Mouse (Mus musculus) forebrain, embryonic 12.5 days (tissue): Measurements from ENCODE around the gene Cacna2d3. TPM values are rescaled to one million over a fixed set of nuclear protein-coding genes. Genes with fewer than 3 reads are reported as not detected.

ENCODE experiments used
- ATAC-seq: fragments of 200-750 bp; cut with Nextera tagmentation; 2 replicates; pipeline ENCODE4 v1.8.0; 2017; ENCODE audit warnings: moderate TSS enrichment; ENCODE audit not compliant: low FRiP score
- H3K27ac ChIP-seq: fragments of 300-500 bp; sonication (generic); 2 replicates; pipeline ENCODE4 v1.5.1; 2016; ENCODE audit warnings: mild to moderate bottlenecking
- H3K27me3 ChIP-seq: fragments of 300-500 bp; sonication (generic); 2 replicates; pipeline ENCODE4 v1.6.1; 2016; ENCODE audit warnings: mild to moderate bottlenecking
- H3K36me3 ChIP-seq: fragments of 300-500 bp; sonication (generic); replicated peaks from 2 replicates; pipeline ENCODE4 v1.6.1; 2016; ENCODE audit warnings: mild to moderate bottlenecking
- H3K4me1 ChIP-seq: fragments of 300-500 bp; sonication (generic); 2 replicates; pipeline ENCODE4 v1.6.1; 2016
- H3K4me2 ChIP-seq: fragments of 300-500 bp; sonication (generic); 2 replicates; pipeline ENCODE4 v1.6.1; 2016; ENCODE audit warnings: mild to moderate bottlenecking, moderate library complexity
- H3K4me3 ChIP-seq: fragments of 300-500 bp; sonication (generic); replicated peaks from 2 replicates; pipeline ENCODE4 v1.5.1; 2016; ENCODE audit warnings: mild to moderate bottlenecking
- H3K9ac ChIP-seq: fragments of 300-500 bp; sonication (generic); 2 replicates; pipeline ENCODE4 v1.6.1; 2016; ENCODE audit warnings: mild to moderate bottlenecking
- H3K9me3 ChIP-seq: fragments of 300-500 bp; sonication (generic); 2 replicates; pipeline ENCODE4 v1.6.1; 2016
- WGBS: fragments of 180-500 bp; shearing (Covaris S2); methylation state at CpG from one replicate; pipeline ENCODE4 v1.1.7; 2016; 5-methylcytosine and 5-hydroxymethylcytosine counted together
- polyA plus RNA-seq: library from polyadenylated mRNA; unstranded; fragments of >200 nt; fragmentation: Nextera tagmentation; extraction: Ambion mirVana; gene quantifications from 2 replicates; pipeline ENCODE4 v1.2.1, GENCODE M21; 2016

The Cacna2d3 gene
- polyA plus RNA-seq, 1 experiment from 2014 or later: 15.3 TPM

DNA sequence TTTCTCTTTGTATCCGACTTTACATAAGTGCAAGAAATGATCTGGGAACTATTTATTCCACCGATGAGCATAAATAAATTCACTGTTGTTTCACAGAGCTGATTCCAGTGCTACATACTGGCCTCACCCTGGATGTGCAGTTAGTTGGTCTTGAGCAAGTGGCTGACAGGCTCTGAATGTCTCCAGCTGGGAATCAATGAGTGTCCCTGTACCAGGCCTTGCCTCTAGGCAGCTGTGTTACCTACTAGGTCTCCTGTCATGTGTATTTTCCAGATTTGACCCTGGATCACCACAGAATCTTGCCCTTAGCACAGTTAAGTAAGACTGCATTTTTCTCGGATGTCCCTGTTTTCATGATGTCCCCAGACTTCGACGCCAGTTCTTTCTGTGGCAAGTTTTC lies 851.3 kb downstream of the Cacna2d3 start:
- no peak overlapping the region for H3K4me3 ChIP-seq
- no peak overlapping the region for H3K27ac ChIP-seq
- H3K9me3 ChIP-seq: no peaks in the 10 kb centered on the region
- H3K36me3 ChIP-seq: no peaks in the 10 kb centered on the region
- no peak overlapping the region for H3K9ac ChIP-seq
- H3K27me3 ChIP-seq: no peaks in the 10 kb centered on the region
- no peak overlapping the region for H3K4me2 ChIP-seq
- no peaks in the 10 kb centered on the region for H3K4me1 ChIP-seq
- WGBS: 91% methylated on average over 5 of the region's 5 CpGs
- ATAC-seq: no peak

GRCm38 (mm10) chr14:28864925-28865324 lies 856.7 kb downstream of the Cacna2d3 start:
- Histone ChIP-seq H3K4me1 (peaks cover 6% of the 10 kb centered on the region), H3K27ac (no peak overlapping the region), H3K4me2 (no peak overlapping the region), H3K36me3 (no peaks in the 10 kb centered on the region), H3K27me3 (0 out of 2 replicates have a peak, but pooled peaks cover 4% of the 10 kb centered on the region), H3K9ac (no peak overlapping the region), H3K4me3 (no peak overlapping the region), H3K9me3 (no peaks in the 10 kb centered on the region)
- peak; percentile 23; the same call in 1 of the 2 replicates for ATAC-seq
- WGBS: 32% methylated on average over 4 of the region's 4 CpGs

DNA sequence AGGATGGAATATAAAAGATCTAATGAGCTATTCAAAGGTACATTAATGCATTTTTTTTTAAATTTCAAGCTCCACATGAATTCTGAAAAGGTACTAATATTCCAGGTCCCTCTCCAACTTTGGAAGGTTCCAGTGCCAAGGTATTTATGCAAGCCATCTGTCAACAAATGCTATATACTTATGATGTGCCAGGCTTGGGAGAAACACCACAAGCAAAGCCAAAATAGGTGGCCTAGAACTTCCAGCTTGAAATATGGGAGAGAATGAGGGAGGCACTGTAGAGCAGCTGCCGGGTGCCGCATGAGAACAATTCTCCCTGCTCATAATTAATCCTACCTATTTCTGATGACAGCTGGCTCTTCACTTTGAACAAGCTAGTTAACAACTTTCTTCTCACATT lies 860.5 kb downstream of the Cacna2d3 start:
- Histone ChIP-seq H3K9ac (no peak overlapping the region), H3K9me3 (no peaks in the 10 kb centered on the region), H3K4me3 (no peak overlapping the region), H3K36me3 (no peaks in the 10 kb centered on the region), H3K4me1 (peaks cover 6% of the 10 kb centered on the region), H3K27me3 (0 out of 2 replicates have a peak, but pooled peaks cover 4% of the 10 kb centered on the region), H3K4me2 (no peak overlapping the region), H3K27ac (no peak overlapping the region)
- WGBS: 75% methylated on average over 2 of the region's 2 CpGs
- ATAC-seq: no peak

Other genes starting within 250 kb of the Cacna2d3 start
- 365 and 380 TPM in 2 replicates for gene Selenok, start 246.4 kb upstream of the Cacna2d3 start, polyA plus RNA-seq